Comparison of ENCODE assay signal across 10 mouse cellular contexts in the genomic region with DNA sequence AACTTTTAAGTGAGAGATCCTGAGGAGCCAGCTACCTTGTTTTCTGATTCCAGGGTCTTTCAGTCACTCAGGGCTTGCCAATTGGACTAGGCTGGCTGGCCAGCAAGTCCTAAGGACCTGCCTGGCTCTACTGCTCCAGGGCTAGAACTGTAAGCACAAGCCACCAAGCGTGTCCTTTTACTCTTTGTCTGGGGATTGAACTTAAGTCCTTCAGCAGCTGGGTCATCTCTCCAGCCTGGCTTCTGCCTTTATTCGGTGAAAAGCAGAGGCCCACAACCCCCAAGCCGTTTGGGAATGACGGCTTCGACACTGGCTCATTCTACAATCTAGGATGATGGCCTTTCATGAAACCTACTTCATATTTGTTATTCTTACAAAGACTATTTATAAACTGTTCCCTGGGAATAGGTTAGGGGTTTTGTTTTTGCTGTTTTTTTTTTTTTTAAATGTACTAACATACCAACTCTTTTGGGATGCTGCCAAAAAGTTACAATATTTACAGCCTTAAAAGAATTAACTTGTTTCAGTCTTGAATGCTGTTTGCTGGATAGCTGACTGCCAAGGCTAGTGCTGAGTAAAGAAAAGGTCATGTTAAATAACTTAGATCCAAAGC.
DNase-seq lines count a peak whose midpoint lies in the region; ATAC-seq and TF ChIP-seq lines count a peak whose summit lies in the region.
"Had no signal": no experiment of that assay in that cellular context is flagged by ENCODE, and none has a peak within 500 bp of the region (broad histone marks: within the 10 kb centered on the region; RNA-seq: fewer than 3 reads in every experiment).

No protein-coding gene starts in this region.

- ATAC-seq in forebrain, embryonic 13.5 days = no peak
- ATAC-seq in forebrain, embryonic 11.5 days (replicated peaks; ENCODE audit: low FRiP score) = no peak
- no peak for ATAC-seq in hindbrain, embryonic 15.5 days (ENCODE audit: low FRiP score, low read depth)
- peak; percentile 59 for ATAC-seq in lung, embryonic 14.5 days (ENCODE audit: insufficient read depth)
- ATAC-seq in neural tube, embryonic 14.5 days (ENCODE audit: low read depth) = no peak

- H3K27me3 ChIP-seq in forebrain, embryonic 13.5 days = no peaks in the 10 kb centered on the region
- H3K27me3 ChIP-seq in forebrain, embryonic 11.5 days (ENCODE audit: control insufficient read depth, insufficient read depth, low read length) = no peaks in the 10 kb centered on the region
- no peaks in the 10 kb centered on the region for H3K27me3 ChIP-seq in hindbrain, embryonic 15.5 days
- H3K27me3 ChIP-seq in hindbrain, embryonic 10.5 days (ENCODE audit: insufficient read depth, poor library complexity, severe bottlenecking) = no peaks in the 10 kb centered on the region
- H3K27me3 ChIP-seq in lung, embryonic 14.5 days (ENCODE audit: insufficient read depth, low read length) = no peaks in the 10 kb centered on the region
- H3K27me3 ChIP-seq in neural tube, embryonic 14.5 days (ENCODE audit: control insufficient read depth, insufficient read depth, low read length) = no peaks in the 10 kb centered on the region
- H3K27me3 ChIP-seq: limb, embryonic 15.5 days had no signal

- H3K27ac ChIP-seq in forebrain, embryonic 13.5 days = peak overlapping the region; percentile 25; the same call in 1 of the 2 replicates
- H3K27ac ChIP-seq in forebrain, embryonic 11.5 days (ENCODE audit: low read depth, low read length) = no peak overlapping the region
- H3K27ac ChIP-seq in hindbrain, embryonic 15.5 days (replicated peaks) = 0 out of 2 replicates have a peak overlapping the region, but pooled peaks have one; percentile 32
- H3K27ac ChIP-seq in hindbrain, embryonic 10.5 days = no peak overlapping the region
- H3K27ac ChIP-seq in lung, embryonic 14.5 days (ENCODE audit: low read depth) = peak overlapping the region; percentile 55; the same call in 1 of the 2 replicates
- H3K27ac ChIP-seq in neural tube, embryonic 14.5 days (ENCODE audit: low read depth, low read length) = peak overlapping the region; percentile 16; the same call in 1 of the 2 replicates
- H3K27ac ChIP-seq: limb, embryonic 15.5 days had no signal

- DNase-seq in forebrain, embryonic 11.5 days (ENCODE audit: low spot score) = no peak
- DNase-seq in hindbrain, embryonic 10.5 days (ENCODE audit: low spot score) = no peak
- peak; percentile 88 for DNase-seq in lung, embryonic 14.5 days
- DNase-seq in lung, postnatal 4 days = no peak
- no peak for DNase-seq in ovary, adult 18-20 months (ENCODE audit: low spot score)
- DNase-seq: layer of hippocampus, postnatal 36 days had no signal

- no peaks in the 10 kb centered on the region for H3K9me3 ChIP-seq in forebrain, embryonic 13.5 days (replicated peaks)
- H3K9me3 ChIP-seq in forebrain, embryonic 11.5 days (ENCODE audit: control insufficient read depth, low read length) = no peaks in the 10 kb centered on the region
- no peaks in the 10 kb centered on the region for H3K9me3 ChIP-seq in hindbrain, embryonic 15.5 days
- no peaks in the 10 kb centered on the region for H3K9me3 ChIP-seq in hindbrain, embryonic 10.5 days
- H3K9me3 ChIP-seq in lung, embryonic 14.5 days (ENCODE audit: low read depth, low read length) = no peaks in the 10 kb centered on the region
- H3K9me3 ChIP-seq in neural tube, embryonic 14.5 days (ENCODE audit: control insufficient read depth, low read length) = no peaks in the 10 kb centered on the region
- H3K9me3 ChIP-seq: limb, embryonic 15.5 days had no signal

- TF ChIP-seq CTCF in lung, embryonic 14.5 days (IDR thresholded peaks at IDR 0.05; ENCODE audit: low read depth) = no peak

- 66% methylated on average over 5 of the region's 5 CpGs for WGBS in forebrain, embryonic 13.5 days
- 80% methylated on average over 5 of the region's 5 CpGs for WGBS in forebrain, embryonic 11.5 days
- WGBS in hindbrain, embryonic 15.5 days = 65% methylated on average over 5 of the region's 5 CpGs
- 76% methylated on average over 5 of the region's 5 CpGs for WGBS in hindbrain, embryonic 10.5 days
- 32% methylated on average over 5 of the region's 5 CpGs for WGBS in lung, embryonic 14.5 days
- whole genome bisulfite sequencing in neural tube, embryonic 14.5 days = 62% methylated on average over 5 of the region's 5 CpGs

- H3K9ac ChIP-seq in forebrain, embryonic 13.5 days = no peak overlapping the region
- no peak overlapping the region for H3K9ac ChIP-seq in forebrain, embryonic 11.5 days (ENCODE audit: low read length)
- no peak overlapping the region for H3K9ac ChIP-seq in hindbrain, embryonic 15.5 days
- no peak overlapping the region for H3K9ac ChIP-seq in lung, embryonic 14.5 days
- no peak overlapping the region for H3K9ac ChIP-seq in neural tube, embryonic 14.5 days (replicated peaks; ENCODE audit: low read depth, low read length)
- H3K9ac ChIP-seq: limb, embryonic 15.5 days had no signal

- H3K4me1 ChIP-seq in forebrain, embryonic 13.5 days = peaks cover 52% of the 10 kb centered on the region
- H3K4me1 ChIP-seq in forebrain, embryonic 11.5 days (replicated peaks; ENCODE audit: control insufficient read depth, insufficient read depth, low read length) = peaks cover 10% of the 10 kb centered on the region
- H3K4me1 ChIP-seq in hindbrain, embryonic 15.5 days (replicated peaks) = peaks cover 32% of the 10 kb centered on the region
- H3K4me1 ChIP-seq in hindbrain, embryonic 10.5 days (replicated peaks) = peaks cover 32% of the 10 kb centered on the region
- H3K4me1 ChIP-seq in lung, embryonic 14.5 days (ENCODE audit: insufficient read depth) = 0 out of 2 replicates have a peak, but pooled peaks cover 3% of the 10 kb centered on the region
- peaks cover 5% of the 10 kb centered on the region; the same call in 1 of the 2 replicates for H3K4me1 ChIP-seq in neural tube, embryonic 14.5 days (ENCODE audit: control insufficient read depth, insufficient read depth, low read length)

- H3K36me3 ChIP-seq in forebrain, embryonic 13.5 days (ENCODE audit: poor library complexity, severe bottlenecking) = peaks cover 15% of the 10 kb centered on the region; the same call in 1 of the 2 replicates
- no peaks in the 10 kb centered on the region; the same call in 1 of the 2 replicates for H3K36me3 ChIP-seq in forebrain, embryonic 11.5 days (ENCODE audit: control insufficient read depth, insufficient read depth, low read length)
- H3K36me3 ChIP-seq in hindbrain, embryonic 15.5 days = peaks cover 6% of the 10 kb centered on the region; the same call in 1 of the 2 replicates
- no peaks in the 10 kb centered on the region for H3K36me3 ChIP-seq in hindbrain, embryonic 10.5 days
- H3K36me3 ChIP-seq in lung, embryonic 14.5 days (ENCODE audit: insufficient read depth) = no peaks in the 10 kb centered on the region; the same call in 1 of the 2 replicates
- no peaks in the 10 kb centered on the region; the same call in 1 of the 2 replicates for H3K36me3 ChIP-seq in neural tube, embryonic 14.5 days (ENCODE audit: control insufficient read depth, insufficient read depth, low read length)
- H3K36me3 ChIP-seq: limb, embryonic 15.5 days had no signal

- H3K4me2 ChIP-seq in forebrain, embryonic 13.5 days = no peak overlapping the region
- H3K4me2 ChIP-seq in forebrain, embryonic 11.5 days (ENCODE audit: low read depth, low read length, severe bottlenecking) = no peak overlapping the region
- no peak overlapping the region for H3K4me2 ChIP-seq in hindbrain, embryonic 15.5 days
- no peak overlapping the region for H3K4me2 ChIP-seq in lung, embryonic 14.5 days
- no peak overlapping the region for H3K4me2 ChIP-seq in neural tube, embryonic 14.5 days (ENCODE audit: low read depth, low read length)
- H3K4me2 ChIP-seq: limb, embryonic 15.5 days had no signal

- H3K4me3 ChIP-seq in forebrain, embryonic 13.5 days = no peak overlapping the region
- H3K4me3 ChIP-seq in forebrain, embryonic 11.5 days (ENCODE audit: low read depth, low read length) = no peak overlapping the region
- H3K4me3 ChIP-seq in hindbrain, embryonic 15.5 days = no peak overlapping the region
- H3K4me3 ChIP-seq in hindbrain, embryonic 10.5 days = no peak overlapping the region
- H3K4me3 ChIP-seq in lung, embryonic 14.5 days (ENCODE audit: low read depth, low read length) = no peak overlapping the region
- no peak overlapping the region for H3K4me3 ChIP-seq in neural tube, embryonic 14.5 days (ENCODE audit: low read depth, low read length)
- H3K4me3 ChIP-seq: limb, embryonic 15.5 days had no signal

Comparison
In these comparisons a context has a peak if more than half of its experiments do, and no peak if none do; other contexts are left out.
1. H3K27ac ChIP-seq: peak in forebrain, embryonic 13.5 days (single experiment), hindbrain, embryonic 15.5 days (single experiment), lung, embryonic 14.5 days (single experiment) and neural tube, embryonic 14.5 days (single experiment); none in forebrain, embryonic 11.5 days (single experiment) and hindbrain, embryonic 10.5 days (single experiment).